Mouse (Mus musculus) CH12.LX (cell line): Measurements from ENCODE around the gene Comt. TPM values are rescaled to one million over a fixed set of nuclear protein-coding genes. Genes with fewer than 3 reads are reported as not detected.

ENCODE experiments used
- DNase-seq: peaks from one replicate; pipeline ENCODE4 v3.0.0-alpha.2; 2013; ENCODE audit errors: extremely low read depth
- H3K27ac ChIP-seq: 2 replicates; pipeline ENCODE4 v1.5.1; 2012; ENCODE audit warnings: low read depth, mild to moderate bottlenecking, control low read depth, moderate library complexity; ENCODE audit not compliant: insufficient read depth
- H3K27me3 ChIP-seq: replicated peaks from 2 replicates; pipeline ENCODE3; 2012; ENCODE audit warnings: inconsistent platforms
- H3K36me3 ChIP-seq, 2 experiments: replicated peaks in 1 of 2; 2 replicates each; pipeline versions ENCODE3 to v1.6.1; 2012; ENCODE audit warnings: inconsistent platforms in 1 of 2, low read length in 1 of 2, mild to moderate bottlenecking in 1 of 2, mixed read lengths in 1 of 2, moderate library complexity in 1 of 2; ENCODE audit not compliant: control insufficient read depth in 1 of 2, insufficient read depth in 1 of 2
- H3K4me1 ChIP-seq, 2 experiments: 2 replicates each; pipeline ENCODE4 v1.6.1; 2012; ENCODE audit warnings: inconsistent platforms in 1 of 2, moderate library complexity in 1 of 2; ENCODE audit not compliant: insufficient read depth in 2 of 2, control insufficient read depth in 1 of 2
- H3K4me2 ChIP-seq: 2 replicates; pipeline ENCODE4 v1.6.1; 2012; ENCODE audit warnings: low read depth, mild to moderate bottlenecking, control low read depth; ENCODE audit not compliant: poor library complexity, insufficient read depth, severe bottlenecking
- H3K4me3 ChIP-seq, 3 experiments: fragments of 150-350 bp in 1 of 3; sonication (generic) in 1 of 3; replicated peaks in 1 of 3; 2 replicates each; pipeline versions ENCODE3 to v1.5.1; 2011 to 2012; ENCODE audit warnings: low read depth in 2 of 3, low read length in 2 of 3, mild to moderate bottlenecking in 2 of 3, moderate library complexity in 2 of 3, control low read depth in 1 of 3, improper control_type of control experiment in 1 of 3, inconsistent platforms in 1 of 3, mixed read lengths in 1 of 3; ENCODE audit not compliant: poor library complexity in 1 of 3
- H3K79me2 ChIP-seq: replicated peaks from 2 replicates; pipeline ENCODE4 v1.6.1; 2012; ENCODE audit warnings: mild to moderate bottlenecking, moderate library complexity; ENCODE audit not compliant: control insufficient read depth, poor library complexity, insufficient read depth, severe bottlenecking; ENCODE audit errors: extremely low read depth
- H3K9ac ChIP-seq: 2 replicates; pipeline ENCODE4 v1.6.1; 2012; ENCODE audit warnings: low read depth, mild to moderate bottlenecking, control low read depth, moderate library complexity; ENCODE audit not compliant: insufficient read depth
- H3K9me3 ChIP-seq: replicated peaks from 2 replicates; pipeline ENCODE3; 2012; ENCODE audit warnings: low read length, inconsistent platforms, mixed read lengths
- CHD2 ChIP-seq: IDR thresholded peaks from 2 replicates; pipeline ENCODE4 v1.6.1; 2011; ENCODE audit warnings: low read length, improper control_type of control experiment
- CTCF ChIP-seq, 2 experiments: IDR thresholded peaks in 1 of 2; conservative IDR thresholded peaks in 1 of 2; 2 replicates each; pipeline ENCODE4 v1.5.1; 2011 to 2012; ENCODE audit warnings: low read depth in 2 of 2, low read length in 2 of 2, improper control_type of control experiment in 1 of 2, inconsistent platforms in 1 of 2, mild to moderate bottlenecking in 1 of 2, moderate library complexity in 1 of 2
- E2F4 ChIP-seq: IDR thresholded peaks from 2 replicates; pipeline ENCODE4 v1.6.1; 2011; ENCODE audit warnings: low read depth, low read length, improper control_type of control experiment; ENCODE audit not compliant: insufficient replicate concordance
- ELF1 ChIP-seq: IDR thresholded peaks from 2 replicates; pipeline ENCODE4 v1.6.1; 2014; ENCODE audit warnings: low read depth, mild to moderate bottlenecking, inconsistent platforms, low read length, improper control_type of control experiment
- EP300 ChIP-seq: IDR thresholded peaks from 2 replicates; pipeline ENCODE4 v1.6.1; 2011; ENCODE audit warnings: low read length, improper control_type of control experiment
- IRF4 ChIP-seq: IDR thresholded peaks from 2 replicates; pipeline ENCODE4 v1.6.1; 2014; ENCODE audit warnings: low read depth, mild to moderate bottlenecking, inconsistent platforms, low read length, improper control_type of control experiment
- JUN ChIP-seq: IDR thresholded peaks from 2 replicates; pipeline ENCODE4 v1.6.1; 2011; ENCODE audit warnings: low read depth, mild to moderate bottlenecking, low read length, improper control_type of control experiment, moderate library complexity; ENCODE audit not compliant: insufficient read depth
- KAT2A ChIP-seq: IDR thresholded peaks from 2 replicates; pipeline ENCODE4 v1.6.1; 2012; ENCODE audit warnings: low read length, improper control_type of control experiment, inconsistent platforms; ENCODE audit not compliant: insufficient replicate concordance
- MAX ChIP-seq: IDR thresholded peaks from 2 replicates; pipeline ENCODE4 v1.6.1; 2011; ENCODE audit warnings: low read length, improper control_type of control experiment
- MEF2A ChIP-seq: IDR thresholded peaks from 2 replicates; pipeline ENCODE4 v1.6.1; 2014; ENCODE audit warnings: low read depth, mild to moderate bottlenecking, inconsistent platforms, low read length, improper control_type of control experiment, borderline replicate concordance
- MYC ChIP-seq: IDR thresholded peaks from 2 replicates; pipeline ENCODE4 v1.6.1; 2011; ENCODE audit warnings: low read depth, mild to moderate bottlenecking, improper control_type of control experiment, low read length
- NELFE ChIP-seq: IDR thresholded peaks from 2 replicates; pipeline ENCODE4 v1.6.1; 2011; ENCODE audit warnings: low read depth, low read length, improper control_type of control experiment
- NRF1 ChIP-seq: IDR thresholded peaks from 2 replicates; pipeline ENCODE4 v1.6.1; 2014; ENCODE audit warnings: low read depth, mild to moderate bottlenecking, inconsistent platforms, low read length, improper control_type of control experiment, moderate library complexity
- RAD21 ChIP-seq: IDR thresholded peaks from 2 replicates; pipeline ENCODE4 v1.6.1; 2011; ENCODE audit warnings: low read depth, mild to moderate bottlenecking, low read length, improper control_type of control experiment, moderate library complexity
- RCOR1 ChIP-seq: conservative IDR thresholded peaks from 2 replicates; pipeline ENCODE4 v1.6.1; 2012; ENCODE audit warnings: low read depth, mild to moderate bottlenecking, inconsistent platforms, low read length, improper control_type of control experiment
- SIN3A ChIP-seq: IDR thresholded peaks from 2 replicates; pipeline ENCODE4 v1.6.1; 2012; ENCODE audit warnings: low read length, improper control_type of control experiment, inconsistent platforms
- SMC3 ChIP-seq: IDR thresholded peaks from 2 replicates; pipeline ENCODE4 v1.6.1; 2011; ENCODE audit warnings: low read depth, low read length, improper control_type of control experiment
- TBP ChIP-seq: conservative IDR thresholded peaks from 2 replicates; pipeline ENCODE4 v1.6.1; 2011; ENCODE audit warnings: low read depth, low read length, improper control_type of control experiment
- UBTF ChIP-seq: IDR thresholded peaks from 2 replicates; pipeline ENCODE4 v1.6.1; 2012; ENCODE audit warnings: low read depth, mild to moderate bottlenecking, inconsistent platforms, low read length, improper control_type of control experiment, moderate library complexity
- USF2 ChIP-seq: conservative IDR thresholded peaks from 2 replicates; pipeline ENCODE4 v1.6.1; 2011; ENCODE audit warnings: low read depth, low read length, improper control_type of control experiment
- ZC3H11A ChIP-seq: IDR thresholded peaks from 2 replicates; pipeline ENCODE4 v1.6.1; 2012; ENCODE audit warnings: low read depth, mild to moderate bottlenecking, inconsistent platforms, low read length, improper control_type of control experiment
- ZMIZ1 ChIP-seq: IDR thresholded peaks from 2 replicates; pipeline ENCODE4 v1.6.1; 2012; ENCODE audit warnings: low read depth, mild to moderate bottlenecking, inconsistent platforms, low read length, improper control_type of control experiment
- dilution Hi-C: fragments of 300-500 bp; cut with MboI; formaldehyde crosslinking; loops from 2 replicates; pipeline ENCODE4 v1.14.3; 2020; ENCODE audit warnings: low sequenced_read_pairs; ENCODE audit not compliant: extremely low pct_unique_long_range_greater_than_20kb, extremely low pct_ligation_motif_present
- in situ Hi-C: fragments of 300-500 bp; cut with MboI; formaldehyde crosslinking; loops from 3 replicates; pipeline ENCODE4 v1.14.3; 2019; ENCODE audit warnings: low sequenced_read_pairs, low pct_ligation_motif_present, low pct_unique_long_range_greater_than_20kb, mixed read lengths
- polyA plus RNA-seq: library from polyadenylated mRNA; unstranded; fragments of >175 nt; gene quantifications from 2 replicates; pipeline ENCODE4 v1.2.1, GENCODE M21; 2012; ENCODE audit warnings: low read depth; ENCODE audit not compliant: insufficient read length
- total RNA-seq, 2 experiments: library from RNA; depleted of rRNA; stranded (reverse); fragments of 300-350 nt in 1 of 2; fragments of >200 nt in 1 of 2; gene quantifications; 2 replicates each; pipeline ENCODE4 v1.2.3; 2012 to 2014

Comt gene
- total and polyA plus RNA-seq, 3 experiments = 74.0 to 91.6 (median 84.8) TPM

- Histone ChIP-seq H3K4me1 (peaks cover 3 to 10% of the 10 kb centered on the region in 2 experiments), H3K4me2 (no peak overlapping the region), H3K27me3 (no peaks in the 10 kb centered on the region), H3K9ac (no peak overlapping the region), H3K9me3 (no peaks in the 10 kb centered on the region), H3K4me3 (no peak overlapping the region), H3K79me2 (no peaks in the 10 kb centered on the region), H3K36me3 (peaks cover 21 to 82% of the 10 kb centered on the region in 2 experiments), H3K27ac (no peak overlapping the region)
- peak; percentile 57 for DNase-seq
- in situ Hi-C loops = no loop called here
- dilution Hi-C loops = no loop called here
- no peak for TF ChIP-seq ZC3H11A
- peak; percentile 81 for TF ChIP-seq IRF4
These were observed 20.6 kb upstream of the Comt start for GRCm38 (mm10) chr16:18447243-18447642.

DNA sequence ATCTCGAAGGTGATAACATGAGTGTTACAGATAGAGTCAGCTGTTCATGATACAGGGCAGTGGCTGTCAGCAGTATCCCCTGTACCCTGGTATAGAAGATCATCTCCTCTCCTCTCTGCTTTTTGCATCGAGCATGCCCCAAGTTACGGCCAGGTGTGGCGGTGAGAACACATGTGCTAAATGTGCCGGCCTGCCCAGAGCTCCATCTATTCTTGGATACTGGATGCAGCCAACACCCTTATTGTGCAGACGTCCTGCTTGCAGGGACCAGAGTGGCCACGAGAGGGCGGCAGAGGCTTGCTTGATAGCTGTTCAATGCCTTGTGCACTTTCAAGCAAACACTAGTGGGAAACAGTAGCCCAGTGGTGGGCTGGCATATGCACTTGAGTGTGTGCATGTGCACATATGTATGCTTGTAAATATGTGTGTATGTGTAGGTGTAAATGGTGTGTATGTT is 16.8 kb upstream of the Comt start:
- no peaks in the 10 kb centered on the region for H3K9me3 ChIP-seq
- DNase-seq = peak; percentile 85
- H3K27ac ChIP-seq = no peak overlapping the region
- H3K9ac ChIP-seq = no peak overlapping the region
- H3K4me2 ChIP-seq = no peak overlapping the region
- TF ChIP-seq MAX (no peak), ELF1 (no peak), NRF1 (0 out of 2 replicates have a peak, but pooled peaks have one; percentile 15), NELFE (peak; percentile 23; the same call in 1 of the 2 replicates), ZMIZ1 (no peak), USF2 (no peak), RCOR1 (no peak), JUN (no peak), CHD2 (no peak), EP300 (no peak), UBTF (no peak), MEF2A (no peak), IRF4 (peak; percentile 10; the same call in 1 of the 2 replicates), E2F4 (no peak), RAD21 (peak; percentile 99), SMC3 (peak; percentile 99), TBP (no peak), KAT2A (no peak), MYC (no peak), ZC3H11A (peak; percentile 87), SIN3A (no peak), CTCF (conservative IDR thresholded peaks at IDR 0.05 in 1 of 2, IDR thresholded peaks at IDR 0.05 in 1 of 2; ENCODE audit: low read depth in 2 of 2, low read length in 2 of 2) (peak; percentile 93 to 99)
- TF ChIP-seq, all 38 proteins: peak for 7
- Histone ChIP-seq H3K4me1 (peaks cover 3 to 10% of the 10 kb centered on the region in 2 experiments), H3K79me2 (no peaks in the 10 kb centered on the region), H3K4me3 (no peak overlapping the region), H3K27me3 (no peaks in the 10 kb centered on the region), H3K36me3 (peaks cover 29 to 76% of the 10 kb centered on the region in 2 experiments)
- in situ Hi-C loops (loop anchor here (5.0 kb wide), 1 partner anchor 169 kb away; no protein-coding TSS in a partner anchor), dilution Hi-C loops (no loop called here)
